Mouse (Mus musculus): ENCODE results near the gene Slc23a3. TPM values are rescaled to one million over a fixed set of nuclear protein-coding genes. Genes with fewer than 3 reads are reported as not detected.

The Slc23a3 gene
- total RNA-seq (2023) = 2.6 TPM

GRCm38 (mm10) chr1:75133421-75134207 is at the start of gene Slc23a3:
Gene Slc23a3, minus strand, starts transcription at chr1:75133890.

GRCm38 (mm10) chr1:75180105-75180590 is 46.5 kb upstream of the Slc23a3 start, which contains the start of gene Abcb6:
Gene Abcb6, minus strand, starts transcription at chr1:75180392.

GRCm38 (mm10) chr1:75168472-75169464 is 35.1 kb upstream of the Slc23a3 start, which contains the start of gene Zfand2b:
Gene Zfand2b, plus strand, starts transcription at chr1:75168646.

GRCm38 (mm10) chr1:75142301-75143261 is 8.9 kb upstream of the Slc23a3 start, which contains the start of the genes Cnppd1 and Retreg2:
Gene Cnppd1, minus strand, starts transcription at chr1:75142711.
Gene Retreg2, plus strand, starts transcription at chr1:75142778.

GRCm38 (mm10) chr1:75124346-75125321 is 9.1 kb downstream of the Slc23a3 start, which contains the start of gene Nhej1:
Gene Nhej1, minus strand, starts transcription at chr1:75125200.

Other genes starting within 250 kb of the Slc23a3 start
- gene Fev, start 248.5 kb downstream of the Slc23a3 start, total RNA-seq (2023) = not detected
- gene Cryba2, start 240.7 kb downstream of the Slc23a3 start, total RNA-seq (2023) = not detected
- gene Cfap65, start 198.3 kb downstream of the Slc23a3 start, total RNA-seq (2023) = not detected
- gene Ihh, start 182.2 kb downstream of the Slc23a3 start, total RNA-seq (2023) = 0.46 TPM
- 2.5 TPM for gene Nhej1, start 8.7 kb downstream of the Slc23a3 start, total RNA-seq (2023)
- 109 TPM for gene Cnppd1, start 8.8 kb upstream of the Slc23a3 start, total RNA-seq (2023)
- 63.0 TPM for gene Retreg2, start 8.9 kb upstream of the Slc23a3 start, total RNA-seq (2023)
- gene Zfand2b, start 34.8 kb upstream of the Slc23a3 start, total RNA-seq (2023) = 32.3 TPM
- 6.2 TPM for gene Abcb6, start 46.5 kb upstream of the Slc23a3 start, total RNA-seq (2023)
- 24.3 TPM for gene Ankzf1, start 58.3 kb upstream of the Slc23a3 start, total RNA-seq (2023)
- gene Atg9a, start 58.3 kb upstream of the Slc23a3 start, total RNA-seq (2023) = 28.4 TPM
- 11.1 TPM for gene Glb1l, start 76.9 kb upstream of the Slc23a3 start, total RNA-seq (2023)
- 97.7 TPM for gene Stk16, start 76.9 kb upstream of the Slc23a3 start, total RNA-seq (2023)
- 185 TPM for gene Tuba4a, start 86.0 kb upstream of the Slc23a3 start, total RNA-seq (2023)
- not detected for gene A630095N17Rik, start 98.2 kb upstream of the Slc23a3 start, total RNA-seq (2023)
- 52.1 TPM for gene Dnajb2, start 102.5 kb upstream of the Slc23a3 start, total RNA-seq (2023)
- gene Ptprn, start 130.6 kb upstream of the Slc23a3 start, total RNA-seq (2023) = 0.24 TPM
- not detected for gene Resp18, start 144.5 kb upstream of the Slc23a3 start, total RNA-seq (2023)
- 34.9 TPM for gene Dnpep, start 184.1 kb upstream of the Slc23a3 start, total RNA-seq (2023)
- 0.21 TPM for gene Des, start 226.4 kb upstream of the Slc23a3 start, total RNA-seq (2023)
- 0.80 TPM for gene Speg, start 241.4 kb upstream of the Slc23a3 start, total RNA-seq (2023)

Measured in CD8-positive naive resting alpha-beta T cell, adult 57 days (primary cell).